Mouse (Mus musculus): ENCODE measurements around the gene Tfap2b. TPM values are rescaled to one million over a fixed set of nuclear protein-coding genes. Genes with fewer than 3 reads are reported as not detected.

Gene Tfap2b
- polyA plus RNA-seq, 1 experiment from 2014 or later = 31.3 TPM

- Histone ChIP-seq H3K4me3 (ENCODE audit: low read depth, low read length) (no peak overlapping the region), H3K9ac (ENCODE audit: low read length) (no peak overlapping the region), H3K4me1 (ENCODE audit: control insufficient read depth, insufficient read depth, low read length) (0 out of 2 replicates have a peak, but pooled peaks cover 2% of the 10 kb centered on the region), H3K9me3 (ENCODE audit: control insufficient read depth, low read length) (no peaks in the 10 kb centered on the region), H3K36me3 (ENCODE audit: control insufficient read depth, insufficient read depth, low read length) (no peaks in the 10 kb centered on the region), H3K4me2 (ENCODE audit: low read depth, severe bottlenecking) (no peak overlapping the region), H3K27ac (replicated peaks; ENCODE audit: low read depth, low read length) (no peak overlapping the region), H3K27me3 (ENCODE audit: control insufficient read depth, insufficient read depth, low read length) (peaks cover 68% of the 10 kb centered on the region)
- no peak for ATAC-seq (ENCODE audit: insufficient number of reproducible peaks, low FRiP score, low TSS enrichment, low read depth)
- 0% methylated on average over 1 of the region's 1 CpGs for WGBS
- no peak for DNase-seq (ENCODE audit: low spot score)
These were observed 11.8 kb downstream of the Tfap2b start for GRCm38 (mm10) chr1:19220564-19220963.

DNA sequence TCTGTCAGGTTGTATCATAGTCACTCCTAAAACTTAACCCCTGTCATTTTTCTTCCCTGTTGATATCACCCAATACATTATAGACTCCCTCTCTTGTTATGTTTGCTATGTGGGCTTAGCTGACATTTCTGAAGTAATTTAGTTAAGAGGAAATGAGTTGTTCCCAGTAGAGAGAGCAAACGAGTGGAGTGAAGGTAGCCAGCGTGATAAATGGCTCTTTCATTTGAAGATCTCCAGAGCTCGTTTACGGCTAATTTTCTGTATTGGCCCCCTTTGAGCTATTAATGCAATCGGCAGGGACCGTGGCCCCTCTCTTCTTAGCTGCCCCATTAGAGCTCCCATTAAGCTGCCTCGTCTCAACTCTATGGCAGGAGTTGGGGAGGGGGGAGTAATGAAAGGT lies 12.9 kb downstream of the Tfap2b start:
- Histone ChIP-seq H3K9me3 (ENCODE audit: control insufficient read depth, low read length) (no peaks in the 10 kb centered on the region), H3K27me3 (ENCODE audit: control insufficient read depth, insufficient read depth, low read length) (peaks cover 69% of the 10 kb centered on the region), H3K27ac (replicated peaks; ENCODE audit: low read depth, low read length) (no peak overlapping the region), H3K4me3 (ENCODE audit: low read depth, low read length) (no peak overlapping the region), H3K4me1 (ENCODE audit: control insufficient read depth, insufficient read depth, low read length) (0 out of 2 replicates have a peak, but pooled peaks cover 2% of the 10 kb centered on the region), H3K9ac (ENCODE audit: low read length) (no peak overlapping the region), H3K36me3 (ENCODE audit: control insufficient read depth, insufficient read depth, low read length) (no peaks in the 10 kb centered on the region), H3K4me2 (ENCODE audit: low read depth, severe bottlenecking) (no peak overlapping the region)
- DNase-seq (ENCODE audit: low spot score) = no peak
- WGBS = 1% methylated on average over 7 of the region's 7 CpGs
- no peak for ATAC-seq (ENCODE audit: insufficient number of reproducible peaks, low FRiP score, low TSS enrichment, low read depth)

GRCm38 (mm10) chr1:19226699-19227098 lies 18.0 kb downstream of the Tfap2b start:
- ATAC-seq (ENCODE audit: insufficient number of reproducible peaks, low FRiP score, low TSS enrichment, low read depth) = no peak
- WGBS = 6% methylated on average over 8 of the region's 8 CpGs

DNA sequence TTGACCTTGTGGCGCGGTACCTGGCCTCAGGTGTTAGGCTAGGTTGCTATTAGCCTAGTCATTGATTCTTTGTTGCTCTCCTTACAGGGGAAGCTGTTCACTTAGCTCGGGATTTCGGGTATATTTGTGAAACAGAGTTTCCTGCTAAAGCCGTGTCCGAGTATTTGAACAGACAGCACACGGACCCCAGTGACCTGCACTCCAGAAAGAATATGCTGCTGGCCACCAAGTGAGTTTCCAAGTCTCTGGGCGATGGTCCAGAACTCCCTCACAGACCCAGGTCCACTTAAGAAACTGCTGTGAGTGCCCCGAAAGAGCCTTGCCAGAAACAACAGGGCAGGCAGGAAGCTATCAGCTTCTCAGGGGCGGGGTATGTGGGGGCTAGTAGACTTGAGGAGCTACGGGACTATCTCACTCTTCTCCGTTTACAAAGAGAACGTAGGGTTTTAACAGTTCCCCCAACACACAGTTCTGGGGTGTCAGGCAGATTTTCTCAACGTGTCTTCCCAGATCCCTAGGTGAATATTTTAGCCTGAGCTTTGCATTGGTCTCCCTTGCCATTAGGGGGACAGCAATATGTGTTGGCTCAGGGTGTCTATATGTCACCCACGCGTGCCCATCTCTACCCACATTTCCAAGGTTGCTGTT lies 22.3 kb downstream of the Tfap2b start:
- H3K27ac ChIP-seq (replicated peaks; ENCODE audit: low read depth, low read length) = no peak overlapping the region
- H3K9ac ChIP-seq (ENCODE audit: low read length) = no peak overlapping the region
- no peak for ATAC-seq (ENCODE audit: insufficient number of reproducible peaks, low FRiP score, low TSS enrichment, low read depth)

More at GRCm38 (mm10) chr1:19226699-19227098, 18.0 kb downstream of the Tfap2b start:
- H3K4me2 ChIP-seq (ENCODE audit: low read depth, severe bottlenecking) = no peak overlapping the region
- H3K9ac ChIP-seq (ENCODE audit: low read length) = no peak overlapping the region
- no peak overlapping the region for H3K27ac ChIP-seq (replicated peaks; ENCODE audit: low read depth, low read length)
- no peak for DNase-seq (ENCODE audit: low spot score)
- no peak overlapping the region for H3K4me3 ChIP-seq (ENCODE audit: low read depth, low read length)
- H3K4me1 ChIP-seq (ENCODE audit: control insufficient read depth, insufficient read depth, low read length) = peaks cover 7% of the 10 kb centered on the region; the same call in 1 of the 2 replicates
- peaks cover 69% of the 10 kb centered on the region for H3K27me3 ChIP-seq (ENCODE audit: control insufficient read depth, insufficient read depth, low read length)
- no peaks in the 10 kb centered on the region for H3K36me3 ChIP-seq (ENCODE audit: control insufficient read depth, insufficient read depth, low read length)
- H3K9me3 ChIP-seq (ENCODE audit: control insufficient read depth, low read length) = no peaks in the 10 kb centered on the region

GRCm38 (mm10) chr1:19231574-19232080 lies 22.9 kb downstream of the Tfap2b start:
- no peak for ATAC-seq (ENCODE audit: insufficient number of reproducible peaks, low FRiP score, low TSS enrichment, low read depth)
- no peak for DNase-seq (ENCODE audit: low spot score)
- Histone ChIP-seq H3K27me3 (ENCODE audit: control insufficient read depth, insufficient read depth, low read length) (peaks cover 53% of the 10 kb centered on the region), H3K9ac (ENCODE audit: low read length) (no peak overlapping the region), H3K9me3 (ENCODE audit: control insufficient read depth, low read length) (no peaks in the 10 kb centered on the region), H3K27ac (replicated peaks; ENCODE audit: low read depth, low read length) (no peak overlapping the region), H3K4me3 (ENCODE audit: low read depth, low read length) (no peak overlapping the region), H3K36me3 (ENCODE audit: control insufficient read depth, insufficient read depth, low read length) (no peaks in the 10 kb centered on the region), H3K4me1 (ENCODE audit: control insufficient read depth, insufficient read depth, low read length) (peaks cover 8% of the 10 kb centered on the region; the same call in 1 of the 2 replicates), H3K4me2 (ENCODE audit: low read depth, severe bottlenecking) (no peak overlapping the region)
- 1% methylated on average over 16 of the region's 16 CpGs for WGBS

More for the DNA sequence above, 22.3 kb downstream of the Tfap2b start:
- no peak for DNase-seq (ENCODE audit: low spot score)
- WGBS = under 1% methylated on average over 16 of the region's 16 CpGs
- Histone ChIP-seq H3K27me3 (ENCODE audit: control insufficient read depth, insufficient read depth, low read length) (peaks cover 53% of the 10 kb centered on the region), H3K4me1 (ENCODE audit: control insufficient read depth, insufficient read depth, low read length) (peaks cover 8% of the 10 kb centered on the region; the same call in 1 of the 2 replicates), H3K36me3 (ENCODE audit: control insufficient read depth, insufficient read depth, low read length) (no peaks in the 10 kb centered on the region), H3K4me2 (ENCODE audit: low read depth, severe bottlenecking) (no peak overlapping the region), H3K9me3 (ENCODE audit: control insufficient read depth, low read length) (no peaks in the 10 kb centered on the region), H3K4me3 (ENCODE audit: low read depth, low read length) (no peak overlapping the region)

DNA sequence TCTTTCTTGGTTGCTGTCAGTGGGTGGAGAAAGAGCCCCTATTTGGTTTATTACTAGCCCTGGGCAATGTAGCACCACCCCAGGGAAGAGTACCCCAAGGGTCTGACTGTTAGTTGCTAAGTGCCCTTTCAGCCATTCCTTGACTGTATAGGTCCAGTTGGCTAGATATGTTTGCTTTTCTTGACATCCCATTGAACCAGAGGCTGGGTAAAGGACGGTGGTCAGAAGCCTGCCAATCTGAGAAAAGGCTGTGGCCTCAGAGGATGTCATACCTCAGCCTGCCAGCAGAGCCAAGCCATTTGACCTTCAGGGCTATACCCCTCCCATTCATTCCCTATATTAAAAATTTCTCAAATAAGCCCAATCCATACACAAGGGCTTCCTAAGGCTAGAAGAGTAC lies 24.0 kb downstream of the Tfap2b start:
- no peak overlapping the region for H3K4me2 ChIP-seq (ENCODE audit: low read depth, severe bottlenecking)
- H3K27me3 ChIP-seq (ENCODE audit: control insufficient read depth, insufficient read depth, low read length) = peaks cover 57% of the 10 kb centered on the region
- DNase-seq (ENCODE audit: low spot score) (no peak), ATAC-seq (ENCODE audit: insufficient number of reproducible peaks, low FRiP score, low TSS enrichment, low read depth) (no peak)
- no peaks in the 10 kb centered on the region for H3K36me3 ChIP-seq (ENCODE audit: control insufficient read depth, insufficient read depth, low read length)
- 4% methylated on average over 1 of the region's 1 CpGs for whole genome bisulfite sequencing
- no peak overlapping the region for H3K27ac ChIP-seq (replicated peaks; ENCODE audit: low read depth, low read length)
- H3K9me3 ChIP-seq (ENCODE audit: control insufficient read depth, low read length) = no peaks in the 10 kb centered on the region
- no peak overlapping the region for H3K4me3 ChIP-seq (ENCODE audit: low read depth, low read length)
- no peak overlapping the region for H3K9ac ChIP-seq (ENCODE audit: low read length)
- H3K4me1 ChIP-seq (ENCODE audit: control insufficient read depth, insufficient read depth, low read length) = peaks cover 8% of the 10 kb centered on the region; the same call in 1 of the 2 replicates

GRCm38 (mm10) chr1:19233857-19234256 lies 25.1 kb downstream of the Tfap2b start:
- Histone ChIP-seq H3K4me2 (ENCODE audit: low read depth, severe bottlenecking) (no peak overlapping the region), H3K4me3 (ENCODE audit: low read depth, low read length) (no peak overlapping the region), H3K27me3 (ENCODE audit: control insufficient read depth, insufficient read depth, low read length) (peaks cover 48% of the 10 kb centered on the region), H3K27ac (replicated peaks; ENCODE audit: low read depth, low read length) (no peak overlapping the region), H3K4me1 (ENCODE audit: control insufficient read depth, insufficient read depth, low read length) (peaks cover 8% of the 10 kb centered on the region; the same call in 1 of the 2 replicates), H3K9me3 (ENCODE audit: control insufficient read depth, low read length) (no peaks in the 10 kb centered on the region), H3K36me3 (ENCODE audit: control insufficient read depth, insufficient read depth, low read length) (no peaks in the 10 kb centered on the region), H3K9ac (ENCODE audit: low read length) (no peak overlapping the region)
- under 1% methylated on average over 19 of the region's 19 CpGs for WGBS
- DNase-seq (ENCODE audit: low spot score) (no peak), ATAC-seq (ENCODE audit: insufficient number of reproducible peaks, low FRiP score, low TSS enrichment, low read depth) (no peak)

DNA sequence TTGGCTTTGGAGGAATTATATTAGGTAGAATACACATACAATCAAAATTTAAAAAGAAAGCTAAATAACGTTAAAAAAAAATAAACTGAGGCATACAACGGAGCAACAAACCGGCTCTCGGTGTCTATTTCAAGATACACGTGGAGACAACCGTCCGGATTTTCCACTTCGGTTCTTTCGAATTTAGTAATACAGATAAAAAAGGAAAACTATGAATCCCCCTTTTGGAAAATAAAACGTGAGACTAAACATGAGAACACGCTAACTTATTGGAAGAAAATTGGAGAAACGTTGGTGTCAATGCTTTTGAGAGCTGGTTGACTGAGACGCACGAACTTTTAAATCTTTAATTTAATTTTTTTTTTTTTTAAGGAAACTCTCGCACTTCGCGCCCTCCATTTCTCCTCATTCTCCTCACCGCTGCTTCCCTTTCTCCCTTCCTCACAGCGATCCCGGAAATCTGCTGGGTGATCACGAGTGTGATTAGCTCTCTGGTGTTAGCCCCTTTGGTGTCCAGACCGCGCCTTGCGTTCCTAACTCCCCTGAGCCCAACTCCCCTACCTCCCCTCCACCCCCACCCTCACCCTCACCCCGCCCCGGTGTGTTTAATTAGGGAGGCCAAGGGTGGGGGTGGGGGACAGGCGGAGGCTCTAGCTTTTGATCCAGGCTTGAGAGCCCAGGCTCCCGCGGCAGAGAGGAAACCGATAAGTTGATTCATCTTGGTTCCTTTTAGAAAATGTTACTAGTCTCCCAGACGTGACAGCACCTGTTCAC lies 25.9 kb downstream of the Tfap2b start:
- H3K9ac ChIP-seq (ENCODE audit: low read length) = no peak overlapping the region
- H3K4me3 ChIP-seq (ENCODE audit: low read depth, low read length) = no peak overlapping the region

More for the DNA sequence above, 25.9 kb downstream of the Tfap2b start:
- peaks cover 8% of the 10 kb centered on the region; the same call in 1 of the 2 replicates for H3K4me1 ChIP-seq (ENCODE audit: control insufficient read depth, insufficient read depth, low read length)
- DNase-seq (ENCODE audit: low spot score) = no peak
- H3K27ac ChIP-seq (replicated peaks; ENCODE audit: low read depth, low read length) = no peak overlapping the region
- peaks cover 47% of the 10 kb centered on the region for H3K27me3 ChIP-seq (ENCODE audit: control insufficient read depth, insufficient read depth, low read length)
- H3K4me2 ChIP-seq (ENCODE audit: low read depth, severe bottlenecking) = no peak overlapping the region
- H3K9me3 ChIP-seq (ENCODE audit: control insufficient read depth, low read length) = no peaks in the 10 kb centered on the region
- no peaks in the 10 kb centered on the region for H3K36me3 ChIP-seq (ENCODE audit: control insufficient read depth, insufficient read depth, low read length)
- ATAC-seq (ENCODE audit: insufficient number of reproducible peaks, low FRiP score, low TSS enrichment, low read depth) = no peak
- under 1% methylated on average over 31 of the region's 31 CpGs for WGBS

Measured in limb, embryonic 11.5 days (tissue).